Mouse (Mus musculus): ENCODE data around the gene Hdac9.

The Hdac9 gene

GRCm38 (mm10) chr12:34378637-34379036, 538.3 kb downstream of the Hdac9 start:
- DNase-seq (ENCODE audit: low read depth, low spot score), result no peak

DNA sequence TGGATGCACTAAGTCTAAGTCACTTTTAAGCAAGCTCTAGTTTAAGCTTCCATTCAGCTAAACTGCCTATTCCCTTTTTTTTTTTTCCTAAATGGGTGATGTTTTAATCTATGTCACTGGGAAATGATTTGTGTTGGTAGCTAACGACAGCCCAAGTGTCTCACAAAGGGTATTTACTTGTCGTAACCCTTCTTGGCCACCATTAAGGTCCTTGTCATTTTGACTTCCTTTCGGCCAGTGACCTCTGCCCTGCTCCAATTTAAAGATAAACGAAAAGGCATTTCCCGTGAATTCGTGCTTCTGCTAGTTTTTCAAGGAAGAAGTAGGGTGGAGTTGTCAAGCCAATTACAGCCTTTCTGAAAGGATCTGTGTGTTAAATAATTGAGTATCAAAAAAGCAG, 565.0 kb downstream of the Hdac9 start:
- no peak for DNase-seq (ENCODE audit: low read depth, low spot score)

DNA sequence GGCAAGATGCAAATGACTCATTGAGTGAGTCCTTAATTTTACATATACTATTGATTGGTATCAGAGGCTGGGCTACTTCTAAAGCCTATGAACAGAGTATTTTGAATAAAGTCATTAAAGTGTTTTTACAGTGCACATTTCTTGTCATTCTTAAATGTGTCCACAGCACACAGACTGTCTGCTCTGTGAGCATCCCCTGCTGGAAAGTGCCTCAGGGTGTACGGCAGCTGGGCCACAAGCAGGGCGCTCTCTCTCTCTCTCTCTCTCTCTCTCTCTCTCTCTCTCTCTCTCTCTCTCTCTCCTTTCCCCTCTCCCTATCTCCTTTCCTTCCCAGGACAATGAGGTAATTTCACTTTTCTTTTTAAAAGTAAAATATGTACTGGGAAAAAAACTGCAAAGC, 569.4 kb downstream of the Hdac9 start:
- no peak for DNase-seq (ENCODE audit: low read depth, low spot score)

- no peak for DNase-seq (ENCODE audit: low read depth, low spot score)
These were observed 574.1 kb downstream of the Hdac9 start for GRCm38 (mm10) chr12:34342761-34343160.

- no peak for DNase-seq (ENCODE audit: low read depth, low spot score)
These were observed 578.0 kb downstream of the Hdac9 start for GRCm38 (mm10) chr12:34338886-34339285.

- no peak for DNase-seq (ENCODE audit: low read depth, low spot score)
These were observed 582.3 kb downstream of the Hdac9 start for GRCm38 (mm10) chr12:34334455-34335084.

DNA sequence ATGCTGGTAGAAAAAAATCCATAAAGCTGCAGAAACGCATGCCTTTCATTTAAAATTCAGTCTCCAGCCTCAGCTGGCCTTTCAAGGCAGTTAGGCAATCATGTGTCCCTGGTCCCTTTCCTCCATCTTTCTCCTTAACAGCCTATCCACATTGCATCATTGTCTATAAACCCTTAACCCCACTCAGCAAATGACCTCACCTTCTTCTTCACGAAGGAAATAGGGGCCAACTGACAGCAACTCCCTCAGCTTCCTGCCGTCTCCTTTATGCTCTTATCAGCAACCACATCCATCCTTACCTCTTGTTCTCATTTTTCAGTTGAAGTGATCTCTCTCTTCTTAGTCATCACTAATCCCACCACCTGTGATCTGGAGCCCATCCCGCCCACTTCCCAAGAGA, 584.0 kb downstream of the Hdac9 start:
- no peak for DNase-seq (ENCODE audit: low read depth, low spot score)

- no peak for DNase-seq (ENCODE audit: low read depth, low spot score)
These were observed 589.8 kb downstream of the Hdac9 start for GRCm38 (mm10) chr12:34327111-34327510.

DNA sequence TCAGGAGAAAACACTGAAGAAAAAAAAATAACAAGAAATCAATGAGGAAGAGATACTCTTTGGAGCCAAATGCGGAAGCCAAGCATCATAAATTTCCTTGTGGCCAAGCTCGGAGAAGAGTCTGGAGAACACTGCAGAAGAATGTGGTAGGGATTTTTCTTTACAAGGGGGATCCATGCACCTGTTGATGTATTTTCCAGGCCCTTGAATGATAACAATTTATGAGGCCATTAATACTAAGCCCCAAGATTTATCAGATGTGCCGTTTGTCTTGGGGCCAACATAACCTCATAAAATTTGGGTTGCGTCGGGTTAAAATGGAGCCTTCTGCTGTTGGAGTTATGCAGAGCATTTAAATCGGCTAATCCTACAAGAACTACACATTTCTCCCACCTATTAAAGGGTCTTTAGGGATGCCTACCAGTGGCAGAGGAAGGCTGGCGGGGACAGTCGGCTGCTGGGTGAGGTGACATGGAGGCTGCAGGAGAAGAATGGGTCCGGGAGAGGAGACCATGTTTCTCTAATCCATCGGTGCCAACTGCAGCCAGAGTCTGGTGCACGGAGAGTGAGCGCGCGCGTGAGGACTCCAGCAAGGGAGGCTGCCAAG, 604.7 kb downstream of the Hdac9 start:
- DNase-seq (ENCODE audit: low read depth, low spot score), result no peak

GRCm38 (mm10) chr12:34305453-34305852, 611.4 kb downstream of the Hdac9 start:
- no peak for DNase-seq (ENCODE audit: low read depth, low spot score)

DNA sequence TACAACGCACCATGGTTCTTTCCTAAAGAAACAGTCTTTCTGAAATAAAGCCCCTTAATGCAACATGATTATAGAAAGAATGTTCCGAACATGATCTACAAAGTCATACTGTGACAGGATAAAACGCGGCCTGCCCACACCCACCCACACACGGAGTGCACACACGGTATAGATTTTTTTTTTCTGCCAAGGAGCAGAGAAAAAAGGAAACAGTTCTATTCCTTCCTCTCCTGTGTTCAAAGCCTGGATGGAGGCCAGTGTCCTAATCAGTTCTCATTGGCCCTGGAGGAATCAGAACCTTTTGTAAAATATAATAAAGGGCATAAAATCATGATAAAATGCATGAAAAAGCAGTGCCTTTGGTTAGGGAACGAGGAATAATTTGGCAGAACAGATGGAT, 624.5 kb downstream of the Hdac9 start:
- DNase-seq (ENCODE audit: low read depth, low spot score), result no peak

DNA sequence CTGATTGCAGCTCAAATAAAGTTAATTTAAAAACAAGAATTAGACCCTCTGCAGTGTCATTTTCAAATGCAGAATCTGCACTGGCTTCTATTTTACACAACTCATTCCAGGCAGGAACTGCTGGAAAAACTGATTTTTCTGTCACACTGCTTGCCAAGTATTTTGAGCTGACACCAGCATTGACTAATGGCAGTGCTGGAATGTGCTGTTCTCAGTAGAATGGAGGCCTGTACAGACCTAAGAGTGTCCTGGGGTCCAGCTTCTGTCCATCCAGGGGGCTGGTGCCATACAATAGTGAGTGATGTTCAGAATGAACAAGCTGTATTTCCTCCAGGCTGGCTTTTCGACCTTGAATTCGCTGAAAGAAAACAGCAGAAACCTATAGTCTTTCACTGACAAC, 629.7 kb downstream of the Hdac9 start:
- no peak for DNase-seq (ENCODE audit: low read depth, low spot score)

DNA sequence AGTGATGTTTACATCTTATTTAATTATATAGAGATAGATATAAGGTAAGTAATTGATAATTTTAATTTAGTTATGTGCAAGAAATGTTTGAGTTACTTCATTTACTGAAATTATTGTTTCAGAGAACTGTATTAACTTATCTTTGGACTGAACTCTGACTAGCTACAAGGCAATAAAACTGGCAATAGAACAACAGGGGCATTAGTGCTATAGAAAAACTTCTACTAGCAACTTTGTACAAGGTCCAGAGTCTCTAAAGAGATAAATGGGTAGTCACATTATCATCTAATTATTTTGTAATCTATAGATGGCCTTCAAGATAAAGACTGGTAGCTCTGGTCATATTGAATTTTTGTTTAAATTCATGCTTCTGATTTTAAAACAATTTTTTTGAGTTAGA, 632.0 kb downstream of the Hdac9 start:
- DNase-seq (ENCODE audit: low read depth, low spot score), result no peak

GRCm38 (mm10) chr12:34284396-34284795, 632.5 kb downstream of the Hdac9 start:
- DNase-seq (ENCODE audit: low read depth, low spot score), result no peak

- DNase-seq (ENCODE audit: low read depth, low spot score), result no peak
These were observed 638.1 kb downstream of the Hdac9 start for GRCm38 (mm10) chr12:34278822-34279221.

- DNase-seq (ENCODE audit: low read depth, low spot score), result no peak
These were observed 643.1 kb downstream of the Hdac9 start for GRCm38 (mm10) chr12:34273816-34274215.

DNA sequence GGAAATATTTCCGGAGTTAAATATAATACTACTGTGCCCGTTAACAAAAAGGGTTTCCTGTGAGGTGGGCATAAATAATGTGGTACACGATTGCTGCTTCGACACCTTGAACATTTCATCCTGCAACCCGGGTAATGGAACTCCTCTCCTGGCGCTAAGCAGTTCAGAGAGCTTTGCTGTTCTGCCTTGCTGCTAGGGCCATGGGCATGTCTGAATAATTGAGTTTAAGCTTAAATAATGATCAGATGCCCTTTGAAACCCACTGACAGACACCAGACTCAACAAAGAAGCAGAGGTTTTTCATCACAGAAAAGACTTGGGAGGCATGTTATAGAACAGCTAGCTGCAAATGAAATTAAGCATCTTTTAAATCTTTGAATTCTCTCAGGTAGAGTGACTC, 646.8 kb downstream of the Hdac9 start:
- no peak for DNase-seq (ENCODE audit: low read depth, low spot score)

DNA sequence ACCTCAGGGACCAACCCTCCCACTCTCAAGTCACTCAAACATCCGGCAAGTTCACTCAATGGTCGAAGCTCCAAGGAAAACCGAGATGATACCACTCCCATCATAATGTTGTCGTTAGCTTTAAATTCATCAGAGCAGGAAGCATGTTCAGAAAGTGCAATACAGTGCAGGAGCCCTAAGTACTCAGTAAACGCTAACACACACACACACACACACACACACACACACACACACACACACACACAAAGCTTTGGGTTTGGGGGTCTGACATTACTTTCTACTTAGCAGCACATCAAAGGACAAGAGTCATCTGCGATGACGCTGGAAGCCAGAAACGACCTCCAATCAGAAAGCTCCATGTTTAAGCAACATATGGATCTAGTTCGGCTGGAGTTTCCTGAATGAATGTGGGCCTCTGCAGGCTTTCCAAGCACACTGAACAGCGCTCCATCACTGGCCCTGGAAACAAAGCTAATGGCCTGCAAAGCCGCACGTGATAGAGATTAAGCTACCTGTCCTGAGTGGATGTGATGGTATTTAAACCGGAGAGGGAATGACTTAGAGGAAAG, 647.3 kb downstream of the Hdac9 start:
- DNase-seq (ENCODE audit: low read depth, low spot score), result no peak

- no peak for DNase-seq (ENCODE audit: low read depth, low spot score)
These were observed 657.2 kb downstream of the Hdac9 start for GRCm38 (mm10) chr12:34259651-34260050.

DNA sequence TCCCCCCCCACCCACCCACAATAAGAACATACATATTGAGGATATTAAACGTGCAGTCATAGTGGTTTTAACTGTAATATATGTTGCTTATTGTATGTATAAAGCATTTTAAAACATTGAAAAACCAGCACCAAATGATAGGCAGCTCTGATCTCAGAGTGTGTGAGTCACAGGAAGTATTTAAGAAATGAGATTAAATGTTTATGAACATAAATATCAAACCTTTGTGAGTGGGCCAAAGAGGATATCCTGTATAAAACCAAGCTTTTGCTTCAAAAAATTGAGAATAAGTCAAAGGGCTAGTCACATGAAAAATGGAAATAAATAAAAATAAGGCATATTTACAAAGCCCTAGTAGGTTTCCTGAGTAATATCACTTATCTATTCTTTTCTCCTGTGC, 667.7 kb downstream of the Hdac9 start:
- DNase-seq (ENCODE audit: low read depth, low spot score), result no peak

DNA sequence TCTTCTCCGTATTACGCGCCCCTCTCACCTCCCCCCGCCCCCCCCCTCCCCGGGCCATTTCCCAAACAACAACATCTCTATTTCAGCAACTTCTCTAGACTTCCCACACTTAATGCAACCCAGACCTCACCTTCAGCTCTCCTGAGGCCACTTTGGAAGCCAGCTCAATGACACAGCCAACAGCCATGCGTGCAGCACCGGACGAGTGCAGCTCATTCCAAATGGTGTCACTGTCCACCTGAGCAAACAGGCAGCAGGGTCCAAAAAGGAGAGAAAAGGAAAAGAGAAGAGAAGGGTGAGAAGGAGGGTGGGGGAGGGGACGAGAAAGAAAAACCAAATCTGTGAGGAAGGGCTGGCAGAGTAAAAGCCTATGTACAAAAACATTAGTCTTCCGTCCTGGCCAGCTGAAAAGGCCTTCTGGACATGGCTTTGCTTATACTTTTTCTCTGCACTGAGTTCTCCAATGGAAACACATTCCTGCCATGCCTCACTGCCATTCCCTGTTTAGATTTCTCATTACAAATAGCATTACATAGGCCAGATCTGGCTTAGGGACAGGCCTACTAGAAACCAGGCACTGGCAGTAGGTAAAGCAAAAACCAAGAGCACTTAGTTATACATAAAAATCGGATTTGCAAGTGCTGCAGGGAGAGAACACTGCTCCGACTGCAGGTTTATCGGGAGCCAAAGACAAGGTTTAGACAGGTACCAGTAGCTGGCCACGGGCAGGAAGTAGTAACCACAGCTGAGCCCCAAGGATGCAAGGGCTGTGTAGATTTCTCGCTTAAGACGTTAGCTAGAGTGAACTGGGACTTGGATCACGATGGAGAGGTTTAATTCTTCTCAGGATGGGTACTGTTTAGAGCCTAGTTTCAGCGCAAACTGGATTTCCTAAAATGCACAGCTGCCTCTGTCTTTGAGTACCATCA, 668.4 kb downstream of the Hdac9 start:
- no peak for DNase-seq (ENCODE audit: low read depth, low spot score)

- no peak for DNase-seq (ENCODE audit: low read depth, low spot score)
These were observed 678.1 kb downstream of the Hdac9 start for GRCm38 (mm10) chr12:34238796-34239195.

Data from retina, adult 2 months (tissue).